Mouse (Mus musculus): ENCODE measurements around the gene Catsperz.
"Not testable (repeated sequence)": the region's sequence is repeated elsewhere in the genome, so short reads cannot be mapped to it uniquely, and the experiment has no call there.

Gene Catsperz

DNA sequence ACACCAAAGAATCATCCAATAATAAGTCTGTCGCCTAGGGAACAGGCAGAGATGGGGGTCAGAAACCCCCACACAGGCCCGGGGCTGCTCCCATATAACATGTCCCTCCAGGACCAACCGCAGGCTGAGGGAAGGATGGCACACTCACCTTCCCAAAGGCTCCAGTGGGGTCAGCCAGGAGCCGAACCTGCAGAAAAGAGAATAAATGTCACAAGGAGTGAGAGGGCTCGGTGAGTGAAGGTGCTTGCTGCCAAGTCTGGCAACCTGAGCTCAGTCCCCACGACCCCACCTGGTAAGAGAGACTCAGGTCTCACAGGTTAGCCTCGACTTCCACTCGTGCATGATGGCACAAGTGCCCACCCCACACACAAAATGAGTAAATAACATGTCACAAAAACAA, 18.1 kb downstream of the Catsperz start:
- DNase-seq (ENCODE audit: low spot score) = no peak

DNA sequence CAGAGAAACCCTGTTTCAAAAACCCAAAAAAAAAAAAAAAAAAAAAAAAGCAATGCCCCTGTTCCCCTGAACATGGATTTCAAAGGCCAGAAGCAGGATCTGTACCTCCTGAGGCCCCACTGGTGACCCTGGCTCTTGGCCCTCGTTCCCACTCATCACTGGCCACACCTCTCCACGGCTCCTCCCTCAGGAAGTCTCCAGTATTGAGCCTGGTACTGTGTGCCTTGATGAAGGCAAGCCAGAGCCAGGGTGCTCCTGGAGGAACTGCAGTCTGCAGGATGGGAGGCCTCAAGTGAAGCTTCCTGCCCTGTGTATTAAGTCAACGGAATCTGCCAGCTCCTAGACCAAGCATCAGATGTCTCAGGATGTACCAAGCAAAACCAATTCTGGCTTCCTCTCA, 19.0 kb downstream of the Catsperz start:
- no peak for DNase-seq (ENCODE audit: low spot score)

DNA sequence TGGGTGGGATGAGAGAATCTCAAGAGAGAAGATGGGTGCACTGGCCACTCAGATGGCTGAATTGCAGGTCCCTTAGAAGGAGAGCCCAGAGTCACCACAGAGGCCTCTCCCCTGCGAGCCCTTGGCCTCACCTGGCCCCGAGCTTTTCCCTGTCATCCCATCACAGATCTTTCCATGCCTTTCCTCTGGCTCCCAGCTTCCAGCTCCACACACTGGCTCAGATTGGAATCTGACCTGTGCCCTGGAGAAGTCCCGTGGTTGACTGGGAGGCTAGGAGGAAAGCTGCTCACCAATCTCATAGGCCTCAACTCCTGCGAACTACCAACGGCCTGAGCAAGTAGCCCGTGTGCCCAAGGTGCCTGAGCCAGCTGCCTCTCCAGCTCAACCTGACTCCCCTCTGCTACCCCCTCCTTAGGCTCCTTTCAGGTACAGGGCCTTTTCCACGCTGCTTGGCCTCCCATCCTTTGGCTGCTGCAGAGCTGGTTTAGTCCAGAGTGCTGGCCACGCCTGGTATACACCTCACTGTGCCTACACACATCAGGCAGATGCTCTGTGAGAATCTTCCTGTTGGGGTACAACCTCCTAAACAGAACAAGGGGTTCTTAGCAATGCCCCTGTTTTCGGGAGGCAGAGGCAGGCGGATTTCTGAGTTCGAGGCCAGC, 19.6 kb downstream of the Catsperz start:
- DNase-seq (ENCODE audit: low spot score) = no peak

DNA sequence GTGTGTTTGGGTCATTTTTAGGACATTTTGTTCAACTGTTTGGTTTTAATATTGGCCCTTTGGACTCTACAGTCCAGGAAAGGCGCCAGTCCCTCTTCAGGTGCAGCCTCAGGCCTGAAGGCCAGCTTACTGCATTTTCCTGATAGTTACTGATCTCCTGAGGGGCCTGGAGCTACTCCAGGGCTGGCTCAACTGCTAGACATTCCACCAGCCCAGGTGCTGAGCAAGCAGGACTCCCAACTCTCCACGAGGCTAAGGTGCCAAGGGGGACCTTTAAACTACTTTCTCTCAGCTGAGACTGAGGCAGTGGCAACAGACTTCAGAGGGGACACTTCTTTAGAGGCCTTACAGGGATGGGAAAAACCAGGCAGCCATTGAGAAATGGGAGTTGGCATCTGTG, 20.3 kb downstream of the Catsperz start:
- DNase-seq (ENCODE audit: low spot score) = no peak

DNA sequence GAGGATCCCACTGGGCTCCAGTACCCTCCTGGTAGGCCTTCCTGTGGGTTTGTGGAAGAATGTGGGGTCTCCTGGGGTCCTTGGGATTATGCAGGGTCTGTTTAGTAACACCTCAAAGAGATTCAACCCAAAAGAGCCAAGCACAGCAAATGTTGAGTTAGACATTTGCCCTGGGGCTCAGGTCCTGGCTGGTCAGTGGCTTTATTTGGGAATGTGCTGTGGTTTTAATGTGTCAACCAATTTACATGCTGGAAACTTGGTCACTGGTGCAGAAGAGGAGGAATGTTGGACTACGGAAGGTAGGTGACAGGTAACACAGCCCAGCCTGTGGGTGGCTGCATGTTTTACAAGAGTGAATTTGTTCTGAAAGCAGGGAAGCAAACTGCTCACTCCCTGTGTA, 22.1 kb downstream of the Catsperz start:
- DNase-seq (ENCODE audit: low spot score) = no peak

DNA sequence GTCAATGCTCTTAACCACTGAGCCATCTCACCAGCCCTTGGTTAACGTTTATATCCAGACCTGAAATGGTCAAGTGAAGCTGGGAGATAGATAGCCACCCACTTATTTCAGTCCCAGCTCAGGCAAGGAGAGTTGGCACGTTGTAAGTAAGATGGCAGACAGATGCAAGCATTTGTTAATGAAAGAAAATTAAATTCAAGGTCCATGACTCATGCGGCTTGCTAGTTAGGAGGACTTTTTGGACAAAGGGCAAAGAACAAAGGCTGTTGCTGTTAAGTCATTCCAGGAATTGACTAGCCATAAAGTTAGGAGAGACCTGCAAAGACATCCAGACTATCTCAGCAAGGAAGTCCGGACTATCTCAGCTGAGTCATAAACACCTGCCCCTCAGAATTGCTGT, 25.5 kb downstream of the Catsperz start:
- no peak for DNase-seq (ENCODE audit: low spot score)

DNA sequence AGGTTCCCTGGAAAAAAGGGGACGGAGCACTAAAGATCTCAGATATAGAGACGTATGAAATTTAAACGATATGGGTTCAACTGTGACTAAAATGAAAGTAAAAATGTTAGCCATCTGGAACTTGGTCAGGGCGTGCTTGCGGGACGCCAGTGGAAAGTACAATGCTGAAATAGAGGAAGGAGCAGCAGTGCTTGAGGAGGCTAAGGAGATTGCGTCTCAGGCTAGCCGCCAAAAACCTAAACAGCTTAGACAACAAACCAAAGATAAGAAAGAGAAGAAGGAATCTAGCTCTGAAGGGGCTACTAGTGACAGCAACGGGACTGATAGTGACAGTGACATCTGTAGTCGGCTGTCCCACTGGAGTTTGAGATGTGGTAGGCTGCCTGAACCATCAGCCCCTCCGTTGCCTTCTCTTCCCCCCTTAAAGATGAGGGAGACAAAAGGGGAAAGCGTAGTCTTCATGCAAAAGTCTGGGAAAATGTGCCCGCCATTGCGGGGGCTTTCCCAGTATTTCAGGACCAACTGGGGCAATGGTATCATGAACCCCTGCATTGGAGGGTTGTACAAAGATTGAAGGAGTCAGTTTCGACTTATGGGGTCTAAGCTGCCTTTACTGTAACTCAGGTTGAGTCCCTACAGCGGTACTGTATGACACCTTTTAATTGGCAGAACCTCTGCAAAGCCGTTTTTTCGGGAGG, 29.4 kb downstream of the Catsperz start:
- not testable (repeated sequence) for DNase-seq (ENCODE audit: low spot score)

DNA sequence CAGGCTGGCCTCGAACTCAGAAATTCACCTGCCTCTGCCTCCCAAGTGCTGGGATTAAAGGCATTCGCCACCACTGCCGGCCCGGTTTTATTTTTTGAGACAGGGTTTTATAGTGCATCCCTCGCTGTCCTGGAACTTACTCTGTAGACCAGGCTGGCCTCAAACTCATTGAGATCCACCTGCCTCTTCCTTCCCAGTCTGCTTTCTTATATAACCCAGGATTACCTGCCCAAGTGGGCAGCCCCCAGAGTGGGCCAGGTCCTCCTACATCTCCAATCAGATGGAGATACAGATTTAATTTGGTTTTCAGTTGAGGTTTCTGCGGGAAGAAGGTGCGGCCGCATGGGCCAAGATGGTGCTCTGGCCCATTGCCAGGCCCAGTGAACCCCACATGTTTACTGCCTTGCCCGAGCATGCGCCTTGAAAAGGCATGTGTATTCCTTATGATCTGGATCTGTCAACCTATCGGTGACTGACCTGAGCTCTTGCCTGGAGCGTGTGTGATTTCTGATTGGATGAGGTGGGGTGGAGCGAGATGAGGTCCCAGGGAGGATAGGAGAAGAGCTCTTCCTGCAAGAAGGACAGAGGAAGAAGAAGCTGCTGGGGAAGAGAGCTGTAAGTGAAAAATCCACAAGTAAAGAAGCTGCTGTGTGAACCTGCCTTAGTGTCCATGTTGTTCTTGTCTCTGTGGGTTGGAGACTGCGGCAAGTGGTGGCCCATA, 31.3 kb downstream of the Catsperz start:
- no peak for DNase-seq (ENCODE audit: low spot score)

DNA sequence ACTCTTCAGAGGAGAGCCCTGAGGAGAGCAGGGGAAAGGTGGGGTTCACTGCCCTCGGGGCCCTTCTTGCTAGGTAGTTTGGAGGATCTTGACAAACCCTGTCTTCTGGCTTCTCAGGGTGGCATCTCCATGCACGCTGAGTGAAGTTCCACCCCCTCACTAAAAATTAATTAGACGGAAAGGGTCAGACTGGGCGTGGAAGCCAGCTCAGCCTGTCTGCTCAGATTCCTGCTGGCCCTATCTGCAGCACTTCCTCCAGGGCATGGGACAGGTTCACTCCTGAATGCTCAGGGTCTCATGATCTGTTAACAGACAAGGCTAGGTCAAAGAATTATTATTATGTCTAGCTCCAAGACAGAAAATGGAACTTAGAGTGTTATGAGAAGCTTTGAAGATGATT, 32.7 kb downstream of the Catsperz start:
- DNase-seq (ENCODE audit: low spot score) = no peak

DNA sequence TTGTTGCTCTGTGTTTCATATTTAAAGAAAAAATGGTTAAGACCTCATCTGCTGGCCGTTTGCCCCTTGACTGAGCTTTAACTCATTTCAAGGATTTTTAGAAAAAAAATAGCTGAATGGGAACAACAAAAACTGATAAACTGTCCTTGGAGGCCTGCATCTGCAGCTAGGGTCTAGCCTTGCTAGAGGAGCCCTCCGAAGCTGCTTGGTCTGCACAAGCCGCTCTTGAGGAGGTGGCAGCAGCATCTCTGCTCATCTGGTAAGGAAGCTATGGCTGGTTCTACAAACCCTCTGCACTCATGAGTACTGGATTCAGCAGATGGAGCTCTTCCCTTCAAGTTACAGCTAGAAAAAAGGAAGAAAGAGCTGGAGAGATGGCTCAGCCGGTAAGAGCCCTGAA, 47.2 kb downstream of the Catsperz start:
- DNase-seq (ENCODE audit: low spot score) = no peak

DNA sequence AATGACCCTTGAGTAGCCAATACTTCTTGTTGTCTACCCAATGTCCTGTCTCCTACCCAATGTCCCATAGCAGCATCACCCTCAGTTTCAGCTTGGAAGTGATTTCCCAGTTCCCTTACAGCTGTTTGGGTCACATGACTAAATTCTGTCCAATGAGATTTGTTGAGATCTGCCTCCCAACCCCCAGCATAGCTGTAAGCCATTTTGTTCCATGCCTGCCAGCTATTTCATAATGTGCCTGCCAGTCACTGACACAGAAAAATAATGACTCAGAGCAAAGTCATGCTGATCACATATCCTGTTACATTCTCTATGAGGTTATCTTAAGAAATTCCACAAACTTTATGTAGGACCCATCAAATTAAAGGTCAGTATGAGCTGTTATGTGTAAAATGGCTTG, 48.4 kb downstream of the Catsperz start:
- DNase-seq (ENCODE audit: low spot score) = no peak

DNA sequence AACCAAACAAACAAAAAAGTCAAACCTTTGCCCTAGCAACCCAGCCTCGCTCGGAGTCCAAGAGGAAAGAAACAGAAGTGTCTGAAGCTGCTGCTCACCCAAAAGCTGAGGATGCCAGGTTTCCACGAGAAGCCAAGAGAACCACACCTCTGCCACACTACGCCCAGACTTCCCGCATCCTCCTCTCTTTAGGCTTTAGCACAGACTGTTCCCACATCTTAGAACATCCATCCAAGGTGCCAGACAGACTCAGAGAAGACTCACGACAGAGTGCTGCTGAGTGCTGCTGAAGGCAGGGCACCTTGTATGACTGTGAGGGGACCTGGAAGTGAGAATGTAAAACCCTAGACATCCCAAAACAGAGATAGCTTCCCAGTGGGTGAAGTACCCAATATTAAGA, 49.3 kb downstream of the Catsperz start:
- DNase-seq (ENCODE audit: low spot score) = no peak

DNA sequence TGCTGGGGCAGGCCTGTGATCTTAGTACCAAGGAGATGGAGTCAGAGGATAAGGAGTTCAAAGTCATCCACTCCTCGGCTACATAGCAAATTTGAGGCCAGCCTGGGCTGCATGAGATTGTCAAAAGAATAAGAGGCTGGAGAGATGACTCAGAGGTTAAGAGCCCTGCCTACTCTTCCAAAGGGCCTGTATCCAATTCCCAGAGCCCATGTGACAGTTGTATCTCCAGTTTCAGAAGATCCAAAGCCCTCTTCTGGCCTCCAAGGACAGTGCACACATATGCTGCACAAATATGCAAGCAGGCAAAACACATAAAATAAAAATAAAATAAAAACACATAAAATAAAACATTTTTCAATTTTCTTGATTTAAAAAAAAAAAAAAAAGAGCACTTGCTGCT, 50.9 kb downstream of the Catsperz start:
- no peak for DNase-seq (ENCODE audit: low spot score)

DNA sequence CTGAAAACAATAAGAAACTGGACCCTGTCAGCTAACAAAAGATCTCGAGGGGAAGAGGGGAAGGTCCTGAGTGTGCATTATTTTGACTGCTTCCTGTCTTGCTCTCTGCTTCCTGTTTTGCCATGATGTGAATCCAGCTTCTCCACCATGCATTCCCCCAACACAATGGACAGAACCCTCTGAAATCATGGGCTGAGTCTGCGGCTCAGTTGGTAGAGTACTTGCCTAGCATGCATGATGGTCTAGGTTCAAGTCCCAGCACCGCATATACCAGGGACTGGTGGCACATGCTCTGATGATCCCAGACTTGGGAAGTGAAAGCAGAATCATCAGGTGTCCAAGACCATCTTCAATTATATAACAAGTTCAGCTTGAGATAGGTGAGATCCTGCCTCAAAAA, 52.5 kb downstream of the Catsperz start:
- DNase-seq (ENCODE audit: low spot score) = no peak
